Mouse (Mus musculus): Measurements from ENCODE around the gene A1bg.

DNA sequence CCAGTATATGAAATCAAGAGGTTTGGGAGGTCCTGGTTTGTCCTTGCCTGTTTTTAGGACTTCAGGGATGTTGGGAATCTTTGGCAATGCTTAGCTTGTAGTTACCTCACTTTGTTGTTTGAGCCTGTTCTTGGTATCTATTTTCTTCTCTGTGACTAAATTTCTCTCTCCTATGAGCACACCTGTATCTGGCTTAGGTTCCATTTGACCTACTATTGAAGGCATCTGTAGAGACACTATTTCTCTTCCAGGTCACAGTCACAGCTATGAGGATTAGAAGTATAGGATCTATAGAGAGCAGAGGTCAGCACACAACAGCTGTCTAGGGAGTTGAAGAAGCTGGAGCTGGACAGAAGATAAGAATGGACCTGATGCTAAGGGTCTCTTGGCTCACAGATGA lies at the start of gene A1bg:
- TF ChIP-seq GATA1 (IDR thresholded peaks at IDR 0.05; ENCODE audit: borderline replicate concordance, low read length) (no peak), FLI1 (IDR thresholded peaks at IDR 0.05; ENCODE audit: low read length) (no peak)

Measured in megakaryocyte, embryonic 14.5 days (primary cell).